Mouse (Mus musculus) embryonic facial prominence, embryonic 13.5 days (tissue): ENCODE results near the gene Harbi1. TPM values are rescaled to one million over a fixed set of nuclear protein-coding genes. Genes with fewer than 3 reads are reported as not detected.
"Not testable (repeated sequence)": the region's sequence is repeated elsewhere in the genome, so short reads cannot be mapped to it uniquely, and the experiment has no call there.

Experiments used
- ATAC-seq: fragments of 200-750 bp; cut with Nextera tagmentation; 2 replicates; pipeline ENCODE4 v1.8.0; 2017; ENCODE audit warnings: low read depth; ENCODE audit not compliant: insufficient number of reproducible peaks, insufficient read depth, low FRiP score, low TSS enrichment
- H3K27ac ChIP-seq: fragments of 300-500 bp; sonication (generic); 2 replicates; pipeline ENCODE4 v1.5.1; 2015; ENCODE audit warnings: moderate library complexity, mild to moderate bottlenecking, inconsistent platforms
- H3K27me3 ChIP-seq: fragments of 300-500 bp; sonication (generic); 2 replicates; pipeline ENCODE4 v1.6.1; 2015; ENCODE audit warnings: mild to moderate bottlenecking, inconsistent platforms
- H3K36me3 ChIP-seq: fragments of 300-500 bp; sonication (generic); 2 replicates; pipeline ENCODE4 v1.6.1; 2015; ENCODE audit warnings: mild to moderate bottlenecking, inconsistent platforms
- H3K4me1 ChIP-seq: fragments of 300-500 bp; sonication (generic); 2 replicates; pipeline ENCODE4 v1.6.1; 2015; ENCODE audit warnings: inconsistent platforms
- H3K4me2 ChIP-seq: fragments of 300-500 bp; sonication (generic); 2 replicates; pipeline ENCODE4 v1.6.1; 2015; ENCODE audit warnings: moderate library complexity, mild to moderate bottlenecking, inconsistent platforms
- H3K4me3 ChIP-seq: fragments of 300-500 bp; sonication (generic); 2 replicates; pipeline ENCODE4 v1.5.1; 2015; ENCODE audit warnings: mild to moderate bottlenecking, inconsistent platforms
- H3K9ac ChIP-seq: fragments of 300-500 bp; sonication (generic); 2 replicates; pipeline ENCODE4 v1.6.1; 2015; ENCODE audit warnings: mild to moderate bottlenecking, inconsistent platforms
- H3K9me3 ChIP-seq: fragments of 300-500 bp; sonication (generic); 2 replicates; pipeline ENCODE4 v1.6.1; 2016; ENCODE audit warnings: inconsistent platforms
- WGBS: fragments of 180-500 bp; shearing (Covaris S2); methylation state at CpG from one replicate; pipeline ENCODE4 v1.1.7; 2015; ENCODE audit warnings: mixed read lengths; 5-methylcytosine and 5-hydroxymethylcytosine counted together
- polyA plus RNA-seq: library from polyadenylated mRNA; unstranded; fragments of >200 nt; fragmentation: Nextera tagmentation; extraction: Ambion mirVana; gene quantifications from 2 replicates; pipeline ENCODE4 v1.2.1, GENCODE M21; 2015

Gene Harbi1
- polyA plus RNA-seq, 1 experiment from 2014 or later, result 25.5 TPM

- Histone ChIP-seq H3K4me3 (no peak overlapping the region), H3K27me3 (no peaks in the 10 kb centered on the region), H3K27ac (no peak overlapping the region), H3K4me2 (no peak overlapping the region), H3K4me1 (no peaks in the 10 kb centered on the region), H3K36me3 (peaks cover 16% of the 10 kb centered on the region), H3K9ac (no peak overlapping the region), H3K9me3 (no peaks in the 10 kb centered on the region)
- WGBS, result 69% methylated on average over 4 of the region's 4 CpGs
- no peak for ATAC-seq
Measured at GRCm38 (mm10) chr2:91723382-91723781, 12.7 kb downstream of the Harbi1 start.

- no peak overlapping the region for H3K9ac ChIP-seq
- H3K4me1 ChIP-seq, result no peaks in the 10 kb centered on the region
- no peak overlapping the region for H3K4me2 ChIP-seq
- no peaks in the 10 kb centered on the region for H3K9me3 ChIP-seq
- no peak for ATAC-seq
- H3K27me3 ChIP-seq, result no peaks in the 10 kb centered on the region
- H3K27ac ChIP-seq, result no peak overlapping the region
- no peak overlapping the region for H3K4me3 ChIP-seq
- H3K36me3 ChIP-seq, result peaks cover 16% of the 10 kb centered on the region
Measured at GRCm38 (mm10) chr2:91723951-91724350, 13.3 kb downstream of the Harbi1 start.

GRCm38 (mm10) chr2:91724716-91725115 is 14.1 kb downstream of the Harbi1 start:
- H3K36me3 ChIP-seq, result peaks cover 16% of the 10 kb centered on the region
- no peaks in the 10 kb centered on the region for H3K4me1 ChIP-seq
- no peak overlapping the region for H3K4me2 ChIP-seq
- H3K4me3 ChIP-seq, result no peak overlapping the region
- H3K9me3 ChIP-seq, result no peaks in the 10 kb centered on the region
- 63% methylated on average over 2 of the region's 2 CpGs for WGBS
- no peak overlapping the region for H3K9ac ChIP-seq
- H3K27ac ChIP-seq, result no peak overlapping the region
- ATAC-seq, result no peak
- H3K27me3 ChIP-seq, result no peaks in the 10 kb centered on the region

- H3K9ac ChIP-seq, H3K4me2 ChIP-seq, H3K4me1 ChIP-seq, H3K27ac ChIP-seq, H3K4me3 ChIP-seq, H3K27me3 ChIP-seq, ATAC-seq, H3K9me3 ChIP-seq: not testable (repeated sequence)
- peaks cover 10% of the 10 kb centered on the region for H3K36me3 ChIP-seq
- 36% methylated on average over 4 of the region's 4 CpGs for WGBS
Measured at GRCm38 (mm10) chr2:91725476-91725875, 14.8 kb downstream of the Harbi1 start.

- WGBS, result 80% methylated on average over 3 of the region's 3 CpGs
- H3K27me3 ChIP-seq, result no peaks in the 10 kb centered on the region
- no peak overlapping the region for H3K27ac ChIP-seq
- H3K9me3 ChIP-seq, result no peaks in the 10 kb centered on the region
- ATAC-seq, result no peak
- no peak overlapping the region for H3K4me2 ChIP-seq
- no peaks in the 10 kb centered on the region for H3K36me3 ChIP-seq
- H3K4me1 ChIP-seq, result peaks cover under 1% of the 10 kb centered on the region; the same call in 1 of the 2 replicates
- H3K9ac ChIP-seq, result no peak overlapping the region
- H3K4me3 ChIP-seq, result no peak overlapping the region
Measured at GRCm38 (mm10) chr2:91727011-91727410, 16.4 kb downstream of the Harbi1 start.

GRCm38 (mm10) chr2:91729571-91729970 is 18.9 kb downstream of the Harbi1 start:
- H3K27ac ChIP-seq, result no peak overlapping the region
- no peaks in the 10 kb centered on the region for H3K27me3 ChIP-seq
- 15% methylated on average over 4 of the region's 4 CpGs for WGBS
- H3K4me2 ChIP-seq, result peak overlapping the region; percentile 69
- H3K36me3 ChIP-seq, result no peaks in the 10 kb centered on the region
- no peaks in the 10 kb centered on the region for H3K9me3 ChIP-seq
- H3K4me3 ChIP-seq, result peak overlapping the region; percentile 98
- ATAC-seq, result no peak
- peaks cover 3% of the 10 kb centered on the region; the same call in 1 of the 2 replicates for H3K4me1 ChIP-seq
- H3K9ac ChIP-seq, result 0 out of 2 replicates have a peak overlapping the region, but pooled peaks have one; percentile 97

GRCm38 (mm10) chr2:91729971-91730821 is 19.5 kb downstream of the Harbi1 start, which contains the start of gene Ambra1:
Gene Ambra1, plus strand, starts transcription at chr2:91730134.
- Histone ChIP-seq H3K9ac (peak within 1 kb of the TSS; percentile 97), H3K4me1 (peaks cover 3% of the 10 kb centered on the region; the same call in 1 of the 2 replicates), H3K4me3 (peak within 1 kb of the TSS; percentile 98), H3K27ac (peak within 1 kb of the TSS; percentile 92), H3K9me3 (no peaks in the 10 kb centered on the region), H3K27me3 (no peaks in the 10 kb centered on the region), H3K4me2 (peak within 1 kb of the TSS; percentile 69), H3K36me3 (peaks cover under 1% of the 10 kb centered on the region)
- ATAC-seq, result peak; percentile 62
- under 1% methylated on average over 68 of the region's 68 CpGs for WGBS

GRCm38 (mm10) chr2:91735221-91735620 is 24.6 kb downstream of the Harbi1 start:
- no peaks in the 10 kb centered on the region for H3K9me3 ChIP-seq
- WGBS, result 88% methylated on average over 5 of the region's 5 CpGs
- peaks cover 13% of the 10 kb centered on the region for H3K4me1 ChIP-seq
- no peak overlapping the region for H3K4me3 ChIP-seq
- H3K27me3 ChIP-seq, result no peaks in the 10 kb centered on the region
- H3K27ac ChIP-seq, result no peak overlapping the region
- no peak for ATAC-seq
- peaks cover 4% of the 10 kb centered on the region for H3K36me3 ChIP-seq
- H3K9ac ChIP-seq, result no peak overlapping the region
- H3K4me2 ChIP-seq, result no peak overlapping the region

- Histone ChIP-seq H3K27ac (no peak overlapping the region), H3K36me3 (peaks cover 4% of the 10 kb centered on the region), H3K27me3 (no peaks in the 10 kb centered on the region), H3K9me3 (no peaks in the 10 kb centered on the region), H3K9ac (no peak overlapping the region), H3K4me3 (no peak overlapping the region), H3K4me1 (peaks cover 10% of the 10 kb centered on the region), H3K4me2 (no peak overlapping the region)
- ATAC-seq, result no peak
- WGBS, result 100% methylated on average over 1 of the region's 1 CpGs
Measured at GRCm38 (mm10) chr2:91739586-91739985, 28.9 kb downstream of the Harbi1 start.

GRCm38 (mm10) chr2:91744686-91745085 is 34.0 kb downstream of the Harbi1 start:
- Histone ChIP-seq H3K36me3 (no peaks in the 10 kb centered on the region), H3K27ac (no peak overlapping the region), H3K4me2 (no peak overlapping the region), H3K4me3 (no peak overlapping the region), H3K9me3 (no peaks in the 10 kb centered on the region), H3K27me3 (no peaks in the 10 kb centered on the region), H3K9ac (no peak overlapping the region), H3K4me1 (no peaks in the 10 kb centered on the region)
- ATAC-seq, result no peak
- 91% methylated on average over 5 of the region's 5 CpGs for WGBS

- WGBS, result 65% methylated on average over 2 of the region's 2 CpGs
- no peak overlapping the region for H3K4me2 ChIP-seq
Measured at GRCm38 (mm10) chr2:91749811-91750261, 39.2 kb downstream of the Harbi1 start.

More at GRCm38 (mm10) chr2:91749811-91750261, 39.2 kb downstream of the Harbi1 start:
- no peaks in the 10 kb centered on the region for H3K4me1 ChIP-seq
- no peak overlapping the region for H3K27ac ChIP-seq
- H3K9ac ChIP-seq, result no peak overlapping the region
- no peaks in the 10 kb centered on the region for H3K36me3 ChIP-seq
- no peaks in the 10 kb centered on the region for H3K27me3 ChIP-seq
- ATAC-seq, result no peak
- no peak overlapping the region for H3K4me3 ChIP-seq
- no peaks in the 10 kb centered on the region for H3K9me3 ChIP-seq
